Mouse (Mus musculus): ENCODE measurements around the gene Gm11555. TPM values are rescaled to one million over a fixed set of nuclear protein-coding genes. Genes with fewer than 3 reads are reported as not detected.
"Not testable (repeated sequence)": the region's sequence is repeated elsewhere in the genome, so short reads cannot be mapped to it uniquely, and the experiment has no call there.

Gene Gm11555
- polyA plus RNA-seq, 1 experiment: not detected

DNA sequence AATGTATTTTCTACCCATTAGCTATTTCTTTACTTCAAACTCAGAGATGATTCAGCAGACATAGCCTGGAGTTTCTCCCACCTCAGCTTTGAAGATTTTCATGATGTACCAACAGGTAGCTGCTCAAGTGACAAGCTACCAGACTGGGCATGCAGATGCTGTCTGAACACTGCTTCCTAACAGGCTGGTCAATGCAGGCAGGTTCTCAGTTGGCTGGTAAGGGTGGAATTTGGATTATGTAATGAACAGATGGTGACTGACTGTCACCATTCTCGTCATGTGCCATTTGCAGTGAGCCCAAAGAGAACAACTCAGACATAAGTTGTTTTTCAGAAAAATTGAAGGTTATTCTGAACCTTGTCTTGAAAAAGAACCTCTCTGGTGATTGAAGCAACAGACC lies 40.9 kb downstream of the Gm11555 start:
- no peak overlapping the region for H3K4me3 ChIP-seq (ENCODE audit: insufficient read depth, low read length)
- H3K4me1 ChIP-seq (ENCODE audit: control insufficient read depth, insufficient read depth, low read length): no peaks in the 10 kb centered on the region; the same call in 1 of the 2 replicates
- TF ChIP-seq POLR2A (IDR thresholded peaks at IDR 0.05; ENCODE audit: extremely low read depth, insufficient read depth, low read length) (no peak), CTCF (IDR thresholded peaks at IDR 0.05; ENCODE audit: extremely low read depth, insufficient read depth, low read length) (no peak)
- H3K27ac ChIP-seq (ENCODE audit: insufficient read depth, low read length): no peak overlapping the region

DNA sequence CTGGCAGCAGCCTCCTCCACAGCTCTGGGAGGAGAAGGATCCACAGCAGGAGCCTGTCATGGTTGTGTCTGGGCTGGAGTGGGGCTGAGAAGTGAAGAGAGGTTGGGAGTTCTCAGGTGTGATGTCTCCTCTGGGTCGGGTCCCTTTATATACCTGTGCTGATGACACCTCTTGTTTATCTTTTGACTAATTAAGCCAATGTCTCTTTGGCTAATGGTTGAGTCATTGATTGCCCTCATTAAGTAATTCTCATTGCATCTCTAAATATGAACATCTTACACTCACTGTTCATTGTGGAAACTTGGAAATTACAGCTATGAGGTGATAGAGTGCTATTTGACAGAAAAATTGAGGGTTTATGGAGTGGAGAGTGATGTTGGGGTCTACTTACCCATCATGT lies 46.8 kb downstream of the Gm11555 start, which contains the start of gene Gm11938:
Gene Gm11938 (minus strand): TSS at position 101 of the 400 bp plus-strand sequence.
- H3K4me3 ChIP-seq (ENCODE audit: insufficient read depth, low read length); H3K27ac ChIP-seq (ENCODE audit: insufficient read depth, low read length); H3K4me1 ChIP-seq (ENCODE audit: control insufficient read depth, insufficient read depth, low read length): not testable (repeated sequence)

Other genes starting within 250 kb of the Gm11555 start
- 16.4 and 16.9 TPM in 2 replicates for gene Krt12, start 228.0 kb downstream of the Gm11555 start, polyA plus RNA-seq (2012; rRNA removed)
- gene Krt20, start 212.1 kb downstream of the Gm11555 start, polyA plus RNA-seq (2012; rRNA removed): 0.06 and 0.13 TPM in 2 replicates
- gene Krt23, start 157.1 kb downstream of the Gm11555 start, polyA plus RNA-seq (2012; rRNA removed): not detected in 2 replicates
- not detected in 2 replicates for gene Krt39, start 128.9 kb downstream of the Gm11555 start, polyA plus RNA-seq (2012; rRNA removed)
- gene Krt40, start 107.1 kb downstream of the Gm11555 start, polyA plus RNA-seq (2012; rRNA removed): not detected in 2 replicates
- not detected in 2 replicates for gene Krtap3-3, start 99.4 kb downstream of the Gm11555 start, polyA plus RNA-seq (2012; rRNA removed)
- gene Krtap3-2, start 93.4 kb downstream of the Gm11555 start, polyA plus RNA-seq (2012; rRNA removed): not detected in 2 replicates
- gene Gm11939, start 90.8 kb downstream of the Gm11555 start, polyA plus RNA-seq (2012; rRNA removed): not detected in 2 replicates
- not detected in 2 replicates for gene Krtap3-1, start 83.6 kb downstream of the Gm11555 start, polyA plus RNA-seq (2012; rRNA removed)
- not detected in 2 replicates for gene Krtap1-5, start 69.2 kb downstream of the Gm11555 start, polyA plus RNA-seq (2012; rRNA removed)
- gene Krtap1-4, start 66.6 kb downstream of the Gm11555 start, polyA plus RNA-seq (2012; rRNA removed): not detected in 2 replicates
- gene Krtap1-3, start 58.9 kb downstream of the Gm11555 start, polyA plus RNA-seq (2012; rRNA removed): not detected in 2 replicates
- gene Krtap9-3, start 52.1 kb downstream of the Gm11555 start, polyA plus RNA-seq (2012; rRNA removed): not detected in 2 replicates
- gene Gm11938, start 46.9 kb downstream of the Gm11555 start, polyA plus RNA-seq (2012; rRNA removed): not detected in 2 replicates
- not detected in 2 replicates for gene Gm11937, start 40.0 kb downstream of the Gm11555 start, polyA plus RNA-seq (2012; rRNA removed)
- not detected in 2 replicates for gene Krtap2-4, start 35.4 kb downstream of the Gm11555 start, polyA plus RNA-seq (2012; rRNA removed)
- gene Gm11562, start 29.8 kb downstream of the Gm11555 start, polyA plus RNA-seq (2012; rRNA removed): not detected in 2 replicates
- not detected in 2 replicates for gene Krtap4-1, start 22.0 kb downstream of the Gm11555 start, polyA plus RNA-seq (2012; rRNA removed)
- not detected in 2 replicates for gene Krtap4-2, start 15.2 kb downstream of the Gm11555 start, polyA plus RNA-seq (2012; rRNA removed)
- gene Krtap4-7, start 6.1 kb downstream of the Gm11555 start, polyA plus RNA-seq (2012; rRNA removed): not detected in 2 replicates
- gene Gm11563, start 8.7 kb upstream of the Gm11555 start, polyA plus RNA-seq (2012; rRNA removed): not detected in 2 replicates
- not detected in 2 replicates for gene Krtap4-6, start 15.7 kb upstream of the Gm11555 start, polyA plus RNA-seq (2012; rRNA removed)
- not detected in 2 replicates for gene Gm14190, start 40.5 kb upstream of the Gm11555 start, polyA plus RNA-seq (2012; rRNA removed)
- gene Gm14180, start 84.1 kb upstream of the Gm11555 start, polyA plus RNA-seq (2012; rRNA removed): not detected in 2 replicates
- gene Gm11595, start 122.7 kb upstream of the Gm11555 start, polyA plus RNA-seq (2012; rRNA removed): not detected in 2 replicates
- not detected in 2 replicates for gene Krtap4-8, start 130.5 kb upstream of the Gm11555 start, polyA plus RNA-seq (2012; rRNA removed)
- gene Krtap4-9, start 135.0 kb upstream of the Gm11555 start, polyA plus RNA-seq (2012; rRNA removed): not detected in 2 replicates
- not detected in 2 replicates for gene Gm11596, start 143.2 kb upstream of the Gm11555 start, polyA plus RNA-seq (2012; rRNA removed)
- not detected in 2 replicates for gene Gm11569, start 148.7 kb upstream of the Gm11555 start, polyA plus RNA-seq (2012; rRNA removed)
- not detected in 2 replicates for gene Gm11554, start 154.2 kb upstream of the Gm11555 start, polyA plus RNA-seq (2012; rRNA removed)
- gene Krtap4-13, start 159.7 kb upstream of the Gm11555 start, polyA plus RNA-seq (2012; rRNA removed): not detected in 2 replicates
- not detected in 2 replicates for gene Gm11564, start 165.4 kb upstream of the Gm11555 start, polyA plus RNA-seq (2012; rRNA removed)
- gene 2300003K06Rik, start 187.8 kb upstream of the Gm11555 start, polyA plus RNA-seq (2012; rRNA removed): not detected in 2 replicates
- not detected in 2 replicates for gene Krtap4-16, start 201.4 kb upstream of the Gm11555 start, polyA plus RNA-seq (2012; rRNA removed)
- not detected in 2 replicates for gene Gm11568, start 207.7 kb upstream of the Gm11555 start, polyA plus RNA-seq (2012; rRNA removed)
- not detected in 2 replicates for gene Gm11559, start 214.2 kb upstream of the Gm11555 start, polyA plus RNA-seq (2012; rRNA removed)
- gene Krtap9-1, start 223.2 kb upstream of the Gm11555 start, polyA plus RNA-seq (2012; rRNA removed): not detected in 2 replicates
- gene Gm11567, start 229.0 kb upstream of the Gm11555 start, polyA plus RNA-seq (2012; rRNA removed): not detected in 2 replicates

Data from cortical plate, adult 2 months (tissue).